Mouse (Mus musculus): ENCODE data around the gene Hsd17b13.
A peak's percentile ranks its signal among the peaks of the same experiment; 100 is the strongest.
"Not testable (repeated sequence)": the region's sequence is repeated elsewhere in the genome, so short reads cannot be mapped to it uniquely, and the experiment has no call there.

The Hsd17b13 gene

DNA sequence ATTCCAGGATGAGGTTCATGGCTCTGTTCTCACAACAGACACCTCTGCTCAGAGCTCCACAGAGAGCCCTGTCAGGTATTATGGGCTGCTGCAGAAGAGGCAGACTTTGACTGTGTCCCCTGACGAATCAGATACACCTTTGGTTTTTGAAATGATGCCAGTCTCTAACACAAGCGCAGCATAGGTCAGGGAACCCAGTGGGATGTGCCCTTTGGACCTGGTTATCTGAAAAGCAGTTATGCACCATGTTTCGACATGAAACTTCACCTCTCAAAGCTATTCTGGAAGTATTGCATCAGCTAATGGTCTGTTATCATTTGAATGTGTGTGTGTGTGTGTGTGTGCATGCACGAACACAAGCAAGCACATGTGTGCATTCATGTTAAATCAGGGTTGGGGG lies at the start of gene Hsd17b13:
TSS of gene Hsd17b13 (minus strand) at position 114 of the 400 bp plus-strand sequence.
- no peak for ATAC-seq (ENCODE audit: low TSS enrichment)

DNA sequence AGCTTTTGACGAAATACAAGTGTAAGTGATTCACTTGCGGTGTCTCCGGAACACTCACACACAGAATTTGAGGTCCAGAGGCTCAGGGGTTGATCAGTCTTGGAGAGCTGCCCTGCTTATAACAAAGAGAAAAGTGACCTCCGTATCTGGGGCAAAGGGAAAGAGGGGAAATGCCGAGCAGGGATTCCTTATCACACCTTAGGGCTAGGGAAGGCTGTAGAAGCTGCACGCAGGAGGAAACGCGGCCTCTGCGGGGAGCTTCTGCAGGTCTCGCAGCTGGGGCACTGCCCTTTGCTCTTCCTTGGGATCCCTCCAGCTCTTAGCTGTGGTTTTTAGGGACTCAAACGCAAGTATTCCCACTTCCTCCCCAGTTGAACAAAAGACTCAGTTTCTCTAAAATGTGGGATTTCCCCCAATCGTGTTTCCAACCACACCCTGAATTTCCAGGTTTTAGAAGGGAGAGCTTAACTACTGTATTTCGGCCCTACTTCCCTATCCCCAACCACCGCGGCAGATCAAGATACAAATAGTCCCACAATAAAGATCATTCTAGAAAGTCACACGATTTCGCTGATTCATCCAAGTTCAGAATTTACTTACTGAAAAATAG lies 48.1 kb upstream of the Hsd17b13 start:
- ATAC-seq (ENCODE audit: low TSS enrichment) = no peak

DNA sequence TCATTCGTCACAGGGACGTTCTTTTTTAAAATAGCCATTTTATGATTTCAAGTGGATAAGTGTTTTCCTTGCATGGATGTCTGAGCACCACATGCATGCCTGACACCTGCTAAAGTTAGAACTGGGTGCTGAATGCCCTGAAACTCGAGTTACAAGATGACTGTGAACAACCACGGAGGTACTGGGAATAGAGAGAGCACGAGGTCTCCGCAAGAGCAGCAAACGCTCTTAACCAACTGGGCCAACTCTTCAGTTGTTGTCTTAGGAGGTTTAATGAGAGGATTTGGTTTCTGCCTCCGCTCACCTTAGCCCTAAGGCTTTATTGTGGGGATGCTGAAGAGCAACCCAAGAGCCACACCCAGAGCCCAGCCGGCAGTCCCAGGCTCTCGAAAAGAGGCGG lies 47.6 kb upstream of the Hsd17b13 start:
- ATAC-seq (ENCODE audit: low TSS enrichment) = no peak

DNA sequence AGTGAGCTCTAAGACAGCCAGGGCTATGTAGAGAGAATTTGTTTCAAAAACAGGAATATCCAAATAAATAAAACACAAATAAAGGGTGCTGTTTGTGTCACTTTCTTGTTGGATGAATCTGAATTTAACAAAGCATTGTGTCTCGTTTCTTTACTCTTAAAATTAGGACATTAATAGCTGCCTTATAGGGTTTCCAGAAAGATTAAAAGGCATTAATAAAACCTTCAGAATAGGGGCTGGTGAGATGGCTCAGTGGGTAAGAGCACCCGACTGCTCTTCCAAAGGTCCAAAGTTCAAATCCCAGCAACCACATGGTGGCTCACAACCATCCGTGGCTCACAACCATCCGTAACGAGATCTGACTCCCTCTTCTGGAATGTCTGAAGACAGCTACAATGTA lies 47.0 kb upstream of the Hsd17b13 start:
- not testable (repeated sequence) for ATAC-seq (ENCODE audit: low TSS enrichment)

DNA sequence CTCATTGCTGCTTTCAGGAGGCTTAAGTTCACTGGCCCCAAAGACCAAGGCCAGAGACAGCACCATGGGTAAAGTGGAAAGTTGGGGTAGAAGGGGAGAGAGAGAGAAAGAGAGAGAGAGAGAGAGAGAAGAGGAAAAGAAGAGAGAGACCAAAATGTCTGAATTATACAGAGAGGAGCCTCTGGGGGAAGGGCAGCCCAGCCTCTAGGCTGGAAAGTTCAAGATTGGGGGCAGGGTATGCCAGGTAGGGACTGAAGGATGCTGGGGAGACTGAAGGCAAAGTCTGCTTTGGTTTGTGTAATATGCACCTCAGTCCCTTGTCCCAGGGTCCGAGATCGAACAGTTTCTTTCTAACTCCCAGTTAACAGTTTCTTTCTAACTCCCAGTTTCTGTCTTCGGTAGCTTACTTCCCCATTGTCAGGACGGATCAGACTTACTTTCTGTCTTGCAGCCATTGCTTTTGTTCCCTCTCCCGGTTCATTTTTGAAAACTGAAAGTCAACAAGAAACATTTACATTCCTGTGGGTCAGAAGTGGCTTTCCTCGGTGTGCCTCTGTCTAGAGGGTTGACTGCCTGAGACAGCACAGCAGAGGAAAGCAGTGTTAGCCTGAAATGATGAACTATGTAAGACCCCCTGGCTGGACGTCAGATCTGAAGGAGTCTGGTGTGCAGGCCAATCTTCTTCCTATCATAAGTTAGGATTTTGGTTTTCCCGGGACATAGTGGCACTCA lies 46.2 kb upstream of the Hsd17b13 start:
- no peak for ATAC-seq (ENCODE audit: low TSS enrichment)

DNA sequence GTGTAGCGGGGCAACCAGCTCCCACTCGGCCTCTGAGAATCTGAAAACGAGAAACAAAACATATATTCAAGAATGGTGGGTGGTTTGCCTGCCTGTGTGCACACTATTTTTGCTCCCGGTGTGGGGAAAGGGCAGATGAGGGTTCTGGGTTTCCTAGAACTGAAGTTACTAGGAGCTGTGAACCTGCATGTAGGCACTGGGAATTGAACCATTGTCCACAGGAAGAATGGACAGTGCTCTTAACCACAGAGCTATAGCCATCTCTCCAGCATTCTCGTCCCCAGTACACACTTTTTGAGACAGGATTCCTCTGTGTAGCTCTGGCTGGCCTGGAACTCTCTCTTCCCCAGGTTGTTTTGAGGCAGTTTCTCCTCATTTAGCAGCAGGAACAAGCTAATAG lies 45.3 kb upstream of the Hsd17b13 start:
- ATAC-seq (ENCODE audit: low TSS enrichment) = no peak

DNA sequence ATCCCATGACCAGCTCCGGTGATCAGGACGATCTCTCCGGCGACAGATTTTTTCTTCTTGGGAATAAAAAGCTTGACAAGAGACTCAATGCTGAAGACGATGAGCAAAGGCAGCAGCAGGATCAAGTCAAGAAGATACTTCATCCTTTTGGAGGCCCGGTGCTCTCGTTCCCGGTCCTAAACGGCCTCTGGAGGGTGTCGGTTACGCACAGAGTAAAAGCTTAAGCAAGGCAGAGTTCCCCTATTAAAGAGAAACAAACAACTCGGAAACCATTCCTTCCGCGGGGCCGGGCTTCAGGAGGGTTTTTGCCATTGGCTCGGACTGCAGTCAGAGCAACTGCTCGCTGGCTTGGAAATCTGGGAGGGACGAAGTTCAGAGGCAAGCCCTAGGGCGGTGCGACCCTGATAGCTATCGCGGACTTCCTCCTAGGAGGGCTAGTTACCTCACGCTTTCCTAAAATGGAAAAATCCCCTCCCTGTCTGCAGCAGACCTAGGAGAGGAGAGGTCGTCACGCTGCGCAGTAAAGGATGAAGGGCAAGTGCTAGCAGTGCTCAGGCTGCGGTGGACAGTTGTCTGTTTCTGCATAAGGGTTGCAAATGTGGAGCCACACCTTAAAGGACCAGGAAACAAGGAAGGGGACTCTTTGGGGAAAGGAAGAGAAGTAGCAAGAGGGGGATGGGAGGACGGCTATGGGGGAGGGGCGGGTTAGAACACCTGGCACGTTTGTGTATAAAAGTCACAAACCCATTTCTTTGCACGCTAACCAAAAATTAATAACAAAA lies 44.6 kb upstream of the Hsd17b13 start, which contains the start of gene Hsd17b11:
TSS of gene Hsd17b11 (minus strand) at position 323 of the 782 bp plus-strand sequence.
- peak; percentile 88 for ATAC-seq (ENCODE audit: low TSS enrichment)

DNA sequence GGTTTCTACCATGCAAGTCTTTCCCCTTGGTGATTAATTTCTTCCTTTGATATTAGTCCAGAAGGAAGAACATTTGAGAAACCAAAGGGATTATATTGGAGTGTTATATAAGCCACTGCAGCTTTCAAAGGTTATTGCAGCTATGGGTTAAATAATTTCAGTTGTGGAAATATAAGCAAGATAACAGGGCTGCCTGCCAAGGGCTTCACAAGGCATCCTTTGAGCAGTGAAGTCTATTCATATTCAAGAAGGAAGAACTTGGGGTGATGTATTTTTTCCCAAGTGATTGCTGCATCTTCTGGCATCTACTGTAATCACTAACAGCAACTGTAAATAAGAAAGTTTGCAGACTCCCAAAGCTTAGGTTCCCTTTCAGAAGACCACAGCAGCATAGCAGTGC lies 34.2 kb upstream of the Hsd17b13 start:
- ATAC-seq (ENCODE audit: low TSS enrichment) = no peak

DNA sequence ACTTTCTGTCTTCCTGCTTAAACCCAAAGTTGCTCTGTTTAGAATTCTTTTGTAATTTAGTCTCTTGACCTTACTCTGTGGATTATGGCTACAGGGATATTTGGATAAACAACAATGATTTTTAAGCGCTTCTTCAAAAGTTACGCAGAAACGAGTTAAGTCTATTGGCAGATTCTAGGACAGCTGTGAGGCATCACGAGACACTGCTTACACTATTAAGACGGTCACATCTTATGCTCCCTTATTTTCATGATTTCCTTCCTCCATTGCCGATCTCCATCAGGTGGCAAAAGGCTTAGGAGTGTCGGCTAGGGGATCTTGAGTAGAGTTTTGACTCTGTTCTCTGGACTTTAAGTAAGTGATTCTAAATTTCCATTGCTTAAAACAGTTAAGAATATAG lies 33.1 kb upstream of the Hsd17b13 start:
- no peak for ATAC-seq (ENCODE audit: low TSS enrichment)

DNA sequence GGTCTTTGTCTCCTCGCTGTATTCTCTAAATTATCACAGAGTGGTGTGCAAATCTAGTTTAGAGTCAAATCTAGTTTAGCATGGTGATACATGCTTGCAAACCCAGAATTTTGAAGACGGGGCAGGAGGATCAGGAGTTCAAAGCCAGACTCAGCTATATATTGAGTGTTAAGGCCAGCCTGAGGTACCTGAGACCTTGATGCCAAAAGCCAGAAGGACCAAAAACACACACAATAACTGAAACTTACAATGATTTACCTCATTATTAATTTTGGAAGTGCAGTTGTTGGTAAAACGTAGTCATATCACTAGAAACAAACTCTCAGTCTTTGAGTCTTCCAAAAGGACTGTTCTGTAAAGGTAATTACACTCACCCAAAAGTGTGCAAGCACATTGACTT lies 32.2 kb upstream of the Hsd17b13 start:
- ATAC-seq (ENCODE audit: low TSS enrichment) = no peak

DNA sequence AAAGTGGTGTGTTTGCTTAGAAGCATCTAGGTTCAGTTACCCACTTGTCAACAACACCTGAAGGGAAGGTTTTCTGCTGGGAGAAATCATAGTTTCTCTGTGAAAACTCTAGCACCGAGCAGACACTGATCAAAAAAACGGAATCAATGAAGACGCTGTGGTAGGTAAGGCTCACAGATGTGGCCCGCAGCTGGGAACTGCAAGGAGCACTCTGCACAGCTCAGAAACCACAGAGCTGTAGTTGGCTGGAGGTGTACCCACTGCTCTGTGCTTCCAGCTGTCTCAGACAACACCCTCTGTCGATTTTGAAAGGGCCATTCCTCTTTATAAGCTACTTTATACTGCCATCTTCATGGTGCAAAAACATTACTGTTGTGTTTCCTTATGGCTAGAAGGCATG lies 30.6 kb upstream of the Hsd17b13 start:
- no peak for ATAC-seq (ENCODE audit: low TSS enrichment)

DNA sequence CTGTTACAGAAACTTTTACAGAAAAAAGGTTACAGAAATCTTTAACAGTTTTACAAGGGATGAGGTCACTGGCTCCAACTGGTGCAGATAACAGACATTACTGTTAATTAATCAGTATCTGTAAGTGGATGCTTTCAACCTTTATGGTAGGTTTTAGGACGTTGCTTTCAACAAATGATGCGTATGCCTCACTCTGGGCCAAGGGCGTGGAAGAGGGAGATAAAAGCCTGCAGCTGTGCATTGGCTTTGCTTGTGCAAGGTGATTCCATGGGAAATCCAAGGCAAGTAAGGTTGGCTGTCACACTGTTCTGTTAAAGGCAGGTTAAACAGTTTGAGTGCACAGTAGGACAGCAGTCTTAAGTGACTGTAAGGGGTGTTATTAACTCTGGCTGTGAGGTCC lies 29.6 kb upstream of the Hsd17b13 start:
- ATAC-seq (ENCODE audit: low TSS enrichment) = no peak

DNA sequence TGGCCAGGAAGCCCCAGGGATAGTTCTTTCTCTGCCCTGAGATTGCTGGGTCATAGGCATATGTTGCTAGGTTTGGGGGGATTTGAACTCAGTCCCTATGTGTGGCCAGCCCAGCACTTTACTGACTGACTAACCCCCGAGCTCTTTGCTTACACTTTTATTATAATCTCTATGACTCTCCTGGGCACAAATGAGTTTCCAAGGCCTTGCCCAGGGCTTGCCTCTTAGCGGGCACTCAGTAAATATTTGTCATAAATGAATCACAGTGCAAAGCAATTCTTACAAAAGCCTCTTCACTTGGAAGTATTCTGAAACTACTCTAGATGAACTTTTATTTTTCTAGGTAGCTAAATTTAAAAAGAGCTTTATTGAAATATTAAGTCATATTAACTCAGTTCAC lies 26.7 kb upstream of the Hsd17b13 start:
- no peak for ATAC-seq (ENCODE audit: low TSS enrichment)

DNA sequence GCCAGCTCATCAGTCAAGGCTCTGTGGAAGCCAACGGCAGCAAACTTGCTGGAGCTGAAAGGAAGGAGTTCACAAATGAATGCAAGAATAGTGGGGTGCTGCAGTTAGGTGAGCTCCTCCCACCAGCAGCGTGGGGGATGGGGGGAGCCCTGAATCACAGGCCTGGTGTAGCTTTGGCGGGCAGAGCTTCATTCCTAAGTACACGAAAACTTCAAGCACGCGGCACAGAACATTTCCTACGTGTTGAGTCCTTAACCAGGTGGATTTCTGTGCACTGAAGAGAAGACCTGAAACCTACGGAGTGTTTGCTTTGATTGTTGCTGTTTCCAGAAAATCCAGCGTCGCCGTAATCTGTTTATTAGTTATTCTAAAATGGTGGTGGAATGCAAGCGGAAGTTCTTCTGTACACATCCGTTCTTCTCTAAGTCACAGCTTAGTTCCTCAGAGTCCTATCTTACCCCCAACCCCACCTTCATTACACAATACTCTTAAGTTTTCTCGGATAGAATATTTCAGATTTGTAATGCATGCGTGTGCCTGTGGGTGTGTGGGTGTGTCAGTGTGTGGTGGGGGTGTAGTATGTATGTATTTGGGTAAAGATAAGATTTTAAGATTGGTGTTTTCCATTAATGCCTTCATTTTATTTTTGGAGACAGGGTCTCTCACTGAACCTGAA lies 26.2 kb upstream of the Hsd17b13 start:
- ATAC-seq (ENCODE audit: low TSS enrichment) = no peak

DNA sequence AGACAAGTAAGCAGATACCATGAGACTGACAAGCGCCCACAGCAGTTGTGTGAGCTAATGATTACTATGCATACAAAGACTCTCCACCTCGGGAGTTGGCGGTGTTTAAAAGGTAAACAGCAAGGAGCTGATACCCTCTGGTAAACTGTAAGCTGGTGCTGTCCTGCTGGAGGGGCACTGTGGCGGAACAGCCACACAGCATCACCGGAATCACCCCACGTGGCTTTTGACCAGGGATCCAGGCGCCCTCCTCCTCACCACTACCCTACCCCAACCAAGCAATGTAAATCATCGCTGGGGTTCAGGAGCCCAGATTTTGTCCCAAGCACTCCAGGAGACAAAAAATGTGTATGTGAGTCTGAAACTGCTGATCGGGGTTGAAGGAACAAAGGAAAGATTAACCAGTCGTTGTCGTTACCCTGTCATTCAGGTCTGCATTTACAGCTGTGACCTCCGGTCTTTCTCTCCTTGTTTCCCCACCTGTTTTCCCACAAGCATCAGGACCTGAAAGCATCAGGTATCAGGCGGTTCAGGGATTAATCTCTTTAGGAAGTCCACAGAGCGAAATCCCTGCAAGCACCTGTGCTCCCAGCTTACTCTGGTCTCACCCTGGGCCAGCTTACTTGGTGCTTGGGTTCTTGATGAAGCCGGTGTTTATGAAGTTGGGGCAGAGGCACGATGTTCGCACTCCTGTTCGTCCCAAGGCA lies 25.5 kb upstream of the Hsd17b13 start:
- ATAC-seq (ENCODE audit: low TSS enrichment) = no peak

DNA sequence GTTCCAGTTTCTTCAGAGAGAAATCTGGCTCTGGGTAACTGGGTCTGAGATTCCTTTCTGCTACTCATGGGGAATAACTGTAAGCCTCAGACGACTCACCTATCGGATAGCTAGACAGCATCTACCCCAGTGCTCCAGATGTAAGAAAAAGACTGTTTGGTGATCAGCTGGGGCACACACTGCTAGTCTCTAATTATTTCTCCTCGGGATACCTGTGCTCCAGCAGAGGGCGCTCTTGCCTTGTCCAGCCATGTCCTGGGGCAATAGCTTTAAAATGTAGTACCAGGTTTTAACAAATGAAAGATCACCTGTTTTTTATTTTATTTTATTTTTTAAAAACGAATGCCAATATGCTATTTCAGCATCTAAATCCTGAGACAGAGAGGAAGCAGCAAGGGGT lies 22.5 kb upstream of the Hsd17b13 start:
- ATAC-seq (ENCODE audit: low TSS enrichment) = peak; percentile 85

DNA sequence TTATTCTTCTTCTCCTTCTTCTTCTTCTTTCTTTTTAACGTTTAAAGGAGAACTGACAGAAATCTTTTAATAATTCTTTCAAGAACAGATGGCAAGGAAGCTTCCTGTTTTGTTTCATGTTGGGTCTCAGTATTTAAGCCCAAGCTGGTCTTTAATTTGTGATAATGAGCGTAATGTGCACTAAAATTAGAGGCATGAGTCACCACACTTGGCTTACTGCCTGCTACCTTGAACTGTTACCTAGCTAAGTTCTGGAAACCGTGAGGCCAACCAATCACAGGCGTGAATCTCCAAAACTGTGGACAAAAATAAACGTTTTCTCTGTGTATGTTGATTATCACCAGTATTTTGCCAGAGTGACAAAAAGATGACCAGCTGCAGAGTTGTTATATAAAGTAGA lies 21.5 kb upstream of the Hsd17b13 start:
- 0 out of 2 replicates have a peak, but pooled peaks have one; percentile 6 for ATAC-seq (ENCODE audit: low TSS enrichment)

DNA sequence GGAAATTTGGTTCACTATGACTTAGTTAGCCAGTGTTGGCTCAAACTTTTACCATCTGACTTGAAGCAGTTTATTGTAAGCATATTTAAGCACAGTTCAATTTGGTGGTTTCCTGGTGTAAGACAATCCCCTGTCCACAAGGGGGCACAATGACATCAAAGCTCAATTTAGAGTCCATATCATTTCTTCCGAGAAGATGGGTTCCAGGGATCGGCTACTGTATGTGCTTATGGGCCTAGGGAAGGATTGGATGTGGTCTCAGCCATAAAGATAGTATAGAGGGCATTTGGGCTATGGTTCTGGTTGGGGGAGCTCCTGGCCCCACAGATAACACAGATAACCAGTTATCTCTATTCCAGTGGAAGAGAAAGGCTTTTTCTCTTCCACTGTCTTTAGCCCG lies 18.0 kb upstream of the Hsd17b13 start:
- ATAC-seq (ENCODE audit: low TSS enrichment) = peak; percentile 70

DNA sequence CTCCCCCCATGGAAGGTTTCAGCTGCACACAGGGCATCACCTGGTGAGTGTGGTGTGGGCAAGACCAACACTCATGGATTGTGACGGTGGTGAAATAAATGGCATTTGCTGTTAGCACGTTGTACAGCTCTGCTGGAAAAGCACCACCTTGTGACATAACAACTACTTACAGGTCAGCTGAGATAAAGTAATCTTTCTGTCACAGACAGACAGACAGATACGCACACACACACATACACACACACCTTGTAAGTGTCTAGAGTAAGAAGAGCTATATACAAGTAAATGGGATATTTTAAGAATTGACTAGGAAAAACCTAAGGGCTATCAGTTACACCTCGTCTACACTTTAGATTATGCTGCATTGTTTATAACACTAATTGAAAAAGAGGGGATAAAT lies 17.5 kb upstream of the Hsd17b13 start:
- ATAC-seq (ENCODE audit: low TSS enrichment) = no peak

DNA sequence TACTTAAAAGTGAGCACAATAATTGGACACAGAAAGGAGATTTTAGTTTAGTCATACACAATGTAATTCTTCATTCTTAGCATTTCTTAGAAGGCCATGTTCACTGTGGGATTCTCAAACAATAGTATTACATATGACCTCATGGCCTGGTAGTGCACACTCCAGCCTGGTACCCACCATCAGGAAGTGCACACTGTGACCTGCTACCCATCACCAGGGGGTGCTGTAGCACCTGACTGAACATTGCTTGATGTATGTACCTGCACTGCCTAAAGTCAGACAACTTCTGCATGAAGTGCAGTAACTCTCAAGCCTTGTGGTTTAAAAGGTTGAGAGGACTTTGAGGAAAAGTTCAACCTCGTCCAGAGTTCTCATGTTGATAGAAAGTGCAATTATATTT lies 16.4 kb upstream of the Hsd17b13 start:
- ATAC-seq (ENCODE audit: low TSS enrichment) = no peak

DNA sequence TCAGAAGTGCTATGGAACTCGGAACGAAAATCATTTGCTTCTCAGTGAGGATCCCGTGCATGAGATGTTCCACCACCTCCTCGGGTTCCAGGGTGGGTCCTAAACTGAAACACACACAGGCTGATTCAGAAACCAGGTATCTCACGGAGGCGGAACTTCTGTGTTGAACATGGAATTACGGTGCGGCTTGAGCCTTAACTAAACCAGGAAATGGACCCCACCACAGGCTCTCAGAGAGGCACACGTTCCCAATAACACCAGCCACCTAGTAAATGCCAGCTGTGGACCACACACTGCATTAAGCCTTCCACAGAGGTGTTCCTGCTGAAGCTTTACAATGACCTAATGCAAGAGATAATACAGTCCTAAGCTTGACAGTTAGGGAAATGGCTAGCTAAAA lies 15.6 kb upstream of the Hsd17b13 start:
- ATAC-seq (ENCODE audit: low TSS enrichment) = no peak
